Mouse (Mus musculus) lung, adult 2 months (tissue): ENCODE data around the gene Tbc1d15.

ENCODE experiments used
- CTCF ChIP-seq: fragments of 200-500 bp; IDR thresholded peaks from 2 replicates; pipeline ENCODE4 v1.5.1; 2011; ENCODE audit warnings: mild to moderate bottlenecking, low read length, control low read depth; ENCODE audit not compliant: insufficient read depth
- POLR2A ChIP-seq: fragments of 200-500 bp; IDR thresholded peaks from 2 replicates; pipeline ENCODE4 v1.6.1; 2011; ENCODE audit warnings: low read depth, mild to moderate bottlenecking, control low read depth, low read length, borderline replicate concordance; ENCODE audit errors: extremely low read depth

- TF ChIP-seq POLR2A (no peak), CTCF (no peak)
Observed at GRCm38 (mm10) chr10:115187390-115187789, 63.9 kb downstream of the Tbc1d15 start.
